Mouse (Mus musculus): Measurements from ENCODE around the gene Cdk16.

DNA sequence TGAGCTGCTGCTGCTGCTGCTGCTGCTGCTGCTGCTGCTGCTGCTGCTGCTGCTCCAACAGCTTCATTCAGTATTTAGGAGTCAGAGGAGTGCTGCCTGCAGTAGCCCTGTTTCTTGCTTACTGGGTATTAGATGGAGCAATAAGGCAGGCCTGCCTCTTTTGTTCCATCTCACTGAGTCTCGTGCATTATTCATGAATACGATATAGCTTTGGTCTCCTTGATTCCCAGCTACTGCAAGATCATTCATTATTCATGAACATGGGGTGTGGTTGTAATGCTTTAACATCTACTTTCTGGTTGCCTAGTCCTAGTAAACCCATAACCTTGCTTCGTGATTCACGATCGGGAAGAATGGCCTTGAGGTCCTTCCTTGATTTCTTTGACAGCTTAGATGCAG, 25.4 kb upstream of the Cdk16 start:
- TF ChIP-seq POLR2A (IDR thresholded peaks at IDR 0.05; ENCODE audit: low read depth, low read length) (no peak), CTCF (IDR thresholded peaks at IDR 0.05; ENCODE audit: borderline replicate concordance, insufficient read depth, low read length) (no peak)

Data from embryonic fibroblast, embryonic 13.5 days (primary cell).